Mouse (Mus musculus): ENCODE data around the gene Syt9. TPM values are rescaled to one million over a fixed set of nuclear protein-coding genes. Genes with fewer than 3 reads are reported as not detected.
A peak's percentile ranks its signal among the peaks of the same experiment; 100 is the strongest.

Syt9 gene
- not detected in 2 replicates for polyA plus RNA-seq (2012; ENCODE audit: insufficient read depth, insufficient read length, missing spikeins)

- no peaks in the 10 kb centered on the region for H3K4me1 ChIP-seq (ENCODE audit: control insufficient read depth, insufficient read depth, low read length)
- H3K27ac ChIP-seq (ENCODE audit: insufficient read depth, low read depth, low read length), result no peak within 1 kb of the TSS
- TF ChIP-seq CTCF (IDR thresholded peaks at IDR 0.05; ENCODE audit: low read depth, low read length), result no peak
- no peak for TF ChIP-seq POLR2A (IDR thresholded peaks at IDR 0.05; ENCODE audit: borderline replicate concordance, low read depth, low read length)
- H3K4me3 ChIP-seq (ENCODE audit: insufficient read depth, low read length), result peak within 1 kb of the TSS; percentile 41
Measured at GRCm38 (mm10) chr7:107370232-107371125, at the start of gene Syt9. Gene Syt9, plus strand, starts transcription at chr7:107370728.

- TF ChIP-seq POLR2A (IDR thresholded peaks at IDR 0.05; ENCODE audit: borderline replicate concordance, low read depth, low read length), result no peak
- no peak overlapping the region for H3K4me3 ChIP-seq (ENCODE audit: insufficient read depth, low read length)
- no peak overlapping the region for H3K27ac ChIP-seq (ENCODE audit: insufficient read depth, low read depth, low read length)
- no peaks in the 10 kb centered on the region for H3K4me1 ChIP-seq (ENCODE audit: control insufficient read depth, insufficient read depth, low read length)
Measured at GRCm38 (mm10) chr7:107339013-107339412, 31.5 kb upstream of the Syt9 start.

- Histone ChIP-seq H3K27ac (ENCODE audit: insufficient read depth, low read depth, low read length) (no peak overlapping the region), H3K4me3 (ENCODE audit: insufficient read depth, low read length) (no peak overlapping the region), H3K4me1 (ENCODE audit: control insufficient read depth, insufficient read depth, low read length) (no peaks in the 10 kb centered on the region)
- TF ChIP-seq CTCF (IDR thresholded peaks at IDR 0.05; ENCODE audit: low read depth, low read length), result no peak
- no peak for TF ChIP-seq POLR2A (IDR thresholded peaks at IDR 0.05; ENCODE audit: borderline replicate concordance, low read depth, low read length)
Measured at GRCm38 (mm10) chr7:107339560-107340057, 30.9 kb upstream of the Syt9 start.

GRCm38 (mm10) chr7:107340221-107340620, 30.3 kb upstream of the Syt9 start:
- Histone ChIP-seq H3K27ac (ENCODE audit: insufficient read depth, low read depth, low read length) (no peak overlapping the region), H3K4me1 (ENCODE audit: control insufficient read depth, insufficient read depth, low read length) (no peaks in the 10 kb centered on the region), H3K4me3 (ENCODE audit: insufficient read depth, low read length) (no peak overlapping the region)
- TF ChIP-seq POLR2A (IDR thresholded peaks at IDR 0.05; ENCODE audit: borderline replicate concordance, low read depth, low read length) (no peak), CTCF (IDR thresholded peaks at IDR 0.05; ENCODE audit: low read depth, low read length) (no peak)

- H3K4me1 ChIP-seq (ENCODE audit: control insufficient read depth, insufficient read depth, low read length), result no peaks in the 10 kb centered on the region
Measured at GRCm38 (mm10) chr7:107341519-107342190, 28.9 kb upstream of the Syt9 start.

GRCm38 (mm10) chr7:107349201-107349600, 21.3 kb upstream of the Syt9 start:
- TF ChIP-seq CTCF (IDR thresholded peaks at IDR 0.05; ENCODE audit: low read depth, low read length) (no peak), POLR2A (IDR thresholded peaks at IDR 0.05; ENCODE audit: borderline replicate concordance, low read depth, low read length) (no peak)
- Histone ChIP-seq H3K4me1 (ENCODE audit: control insufficient read depth, insufficient read depth, low read length) (no peaks in the 10 kb centered on the region), H3K27ac (ENCODE audit: insufficient read depth, low read depth, low read length) (no peak overlapping the region), H3K4me3 (ENCODE audit: insufficient read depth, low read length) (no peak overlapping the region)

More at GRCm38 (mm10) chr7:107341519-107342190, 28.9 kb upstream of the Syt9 start:
- Histone ChIP-seq H3K4me3 (ENCODE audit: insufficient read depth, low read length) (no peak overlapping the region), H3K27ac (ENCODE audit: insufficient read depth, low read depth, low read length) (no peak overlapping the region)
- no peak for TF ChIP-seq POLR2A (IDR thresholded peaks at IDR 0.05; ENCODE audit: borderline replicate concordance, low read depth, low read length)

GRCm38 (mm10) chr7:107362153-107362552, 8.4 kb upstream of the Syt9 start:
- no peak for TF ChIP-seq CTCF (IDR thresholded peaks at IDR 0.05; ENCODE audit: low read depth, low read length)
- no peak for TF ChIP-seq POLR2A (IDR thresholded peaks at IDR 0.05; ENCODE audit: borderline replicate concordance, low read depth, low read length)
- Histone ChIP-seq H3K4me3 (ENCODE audit: insufficient read depth, low read length) (no peak overlapping the region), H3K27ac (ENCODE audit: insufficient read depth, low read depth, low read length) (no peak overlapping the region), H3K4me1 (ENCODE audit: control insufficient read depth, insufficient read depth, low read length) (no peaks in the 10 kb centered on the region)

- TF ChIP-seq POLR2A (IDR thresholded peaks at IDR 0.05; ENCODE audit: borderline replicate concordance, low read depth, low read length) (no peak), CTCF (IDR thresholded peaks at IDR 0.05; ENCODE audit: low read depth, low read length) (no peak)
- H3K4me3 ChIP-seq (ENCODE audit: insufficient read depth, low read length), result no peak overlapping the region
- no peaks in the 10 kb centered on the region for H3K4me1 ChIP-seq (ENCODE audit: control insufficient read depth, insufficient read depth, low read length)
- H3K27ac ChIP-seq (ENCODE audit: insufficient read depth, low read depth, low read length), result no peak overlapping the region
Measured at GRCm38 (mm10) chr7:107362634-107363033, 7.9 kb upstream of the Syt9 start.

- TF ChIP-seq CTCF (IDR thresholded peaks at IDR 0.05; ENCODE audit: low read depth, low read length), result no peak
- no peak for TF ChIP-seq POLR2A (IDR thresholded peaks at IDR 0.05; ENCODE audit: borderline replicate concordance, low read depth, low read length)
- Histone ChIP-seq H3K27ac (ENCODE audit: insufficient read depth, low read depth, low read length) (no peak overlapping the region), H3K4me1 (ENCODE audit: control insufficient read depth, insufficient read depth, low read length) (no peaks in the 10 kb centered on the region), H3K4me3 (ENCODE audit: insufficient read depth, low read length) (peak overlapping the region; percentile 41)
Measured at GRCm38 (mm10) chr7:107371126-107371920, 795 bp downstream of the Syt9 start.
